Mouse (Mus musculus) erythroid progenitor cell, adult 5-6 weeks (primary cell): ENCODE results near the gene Wnt9a. TPM values are rescaled to one million over a fixed set of nuclear protein-coding genes. Genes with fewer than 3 reads are reported as not detected.

Experiments used
- ATAC-seq: replicated peaks from 2 replicates; pipeline ENCODE4 v1.8.0; 2016; ENCODE audit warnings: moderate number of reproducible peaks, mild to moderate bottlenecking, moderate TSS enrichment, inconsistent platforms; ENCODE audit not compliant: poor library complexity, low FRiP score, severe bottlenecking
- total RNA-seq, 2 experiments: library from RNA; stranded (forward) in 1 of 2; stranded (reverse) in 1 of 2; fragments of 150-400 nt in 1 of 2; fragments of 186-747, 209-891 nt in 1 of 2; gene quantifications; 2 replicates each; pipeline versions ENCODE4 v1.2.3 to v1.2.4; 2015 to 2017; ENCODE audit warnings: low replicate concordance in 2 of 2

The Wnt9a gene
- total RNA-seq, 2 experiments from 2014 or later, result not detected

DNA sequence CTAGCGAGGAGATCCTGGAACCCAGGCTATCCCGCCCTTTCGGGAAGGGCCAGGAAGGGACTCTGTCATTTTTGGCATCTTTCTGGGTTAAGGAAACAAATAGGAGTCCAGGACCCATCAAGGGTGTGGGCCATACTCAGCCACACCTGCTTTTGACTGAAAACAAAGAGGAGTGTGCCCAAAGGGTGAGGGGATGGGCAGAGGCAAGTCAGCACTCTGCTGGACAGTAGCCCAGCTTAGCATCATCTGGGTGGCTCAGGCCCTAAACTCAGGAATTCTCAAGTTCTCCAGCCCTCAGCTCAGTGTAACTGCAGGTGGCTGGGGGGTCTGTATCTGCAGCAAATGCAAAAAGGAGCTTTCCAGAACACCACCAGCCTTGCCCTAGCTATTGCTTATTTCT, 71.3 kb downstream of the Wnt9a start:
- no peak for ATAC-seq

DNA sequence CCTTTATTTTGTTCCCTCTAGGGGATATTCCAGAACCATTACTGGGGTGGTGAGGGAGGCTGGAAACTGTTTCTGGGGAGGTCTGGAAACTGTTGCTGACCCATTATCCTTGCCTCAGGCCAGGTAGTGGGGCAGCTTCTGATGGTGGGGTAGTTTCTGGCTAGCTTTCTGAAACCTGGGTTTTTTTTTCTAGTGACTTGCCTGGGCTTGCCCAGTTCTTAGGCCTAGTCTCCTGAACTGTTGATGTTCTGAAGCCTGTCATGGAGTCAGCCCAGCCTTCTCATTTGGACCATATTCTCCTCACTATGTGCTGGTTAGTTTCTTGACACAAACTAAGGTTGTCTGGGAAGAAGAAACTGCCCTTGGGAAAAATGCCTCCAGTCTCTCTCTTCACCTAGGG, 72.8 kb downstream of the Wnt9a start:
- no peak for ATAC-seq

Other genes with a start within 250 kb of the Wnt9a start
- under 0.01 and 0.42 TPM in 2 replicates for gene Obscn, start 170.5 kb upstream of the Wnt9a start, total RNA-seq (2015; ENCODE audit: low replicate concordance)
- 0.90 and 2.3 TPM in 2 replicates for gene Obscn, start 170.5 kb upstream of the Wnt9a start, total RNA-seq (2017; ENCODE audit: low replicate concordance)
- gene Iba57, start 143.2 kb upstream of the Wnt9a start, total RNA-seq (2015; ENCODE audit: low replicate concordance), result 17.2 and 33.9 TPM in 2 replicates
- 35.6 and 54.2 TPM in 2 replicates for gene Iba57, start 143.2 kb upstream of the Wnt9a start, total RNA-seq (2017; ENCODE audit: low replicate concordance)
- not detected in 2 replicates for gene Gjc2, start 123.7 kb upstream of the Wnt9a start, total RNA-seq (2015; ENCODE audit: low replicate concordance)
- not detected in 2 replicates for gene Gjc2, start 123.7 kb upstream of the Wnt9a start, total RNA-seq (2017; ENCODE audit: low replicate concordance)
- 20.5 and 24.3 TPM in 2 replicates for gene Guk1, start 114.7 kb upstream of the Wnt9a start, total RNA-seq (2015; ENCODE audit: low replicate concordance)
- gene Guk1, start 114.7 kb upstream of the Wnt9a start, total RNA-seq (2017; ENCODE audit: low replicate concordance), result 14.2 and 30.1 TPM in 2 replicates
- gene Mrpl55, start 104.4 kb upstream of the Wnt9a start, total RNA-seq (2015; ENCODE audit: low replicate concordance), result 3.4 and 8.6 TPM in 2 replicates
- gene Mrpl55, start 104.4 kb upstream of the Wnt9a start, total RNA-seq (2017; ENCODE audit: low replicate concordance), result 18.7 and 49.0 TPM in 2 replicates
- gene 2310033P09Rik, start 98.6 kb upstream of the Wnt9a start, total RNA-seq (2015; ENCODE audit: low replicate concordance), result 12.6 and 13.4 TPM in 2 replicates
- 17.5 and 20.0 TPM in 2 replicates for gene 2310033P09Rik, start 98.6 kb upstream of the Wnt9a start, total RNA-seq (2017; ENCODE audit: low replicate concordance)
- 118 and 138 TPM in 2 replicates for gene Arf1, start 78.7 kb upstream of the Wnt9a start, total RNA-seq (2015; ENCODE audit: low replicate concordance)
- gene Arf1, start 78.7 kb upstream of the Wnt9a start, total RNA-seq (2017; ENCODE audit: low replicate concordance), result 107 and 109 TPM in 2 replicates
- not detected in 2 replicates for gene Wnt3a, start 16.2 kb upstream of the Wnt9a start, total RNA-seq (2015; ENCODE audit: low replicate concordance)
- gene Wnt3a, start 16.2 kb upstream of the Wnt9a start, total RNA-seq (2017; ENCODE audit: low replicate concordance), result not detected in 2 replicates
- gene Prss38, start 68.7 kb downstream of the Wnt9a start, total RNA-seq (2015; ENCODE audit: low replicate concordance), result not detected in 2 replicates
- not detected in 2 replicates for gene Prss38, start 68.7 kb downstream of the Wnt9a start, total RNA-seq (2017; ENCODE audit: low replicate concordance)
- gene Jmjd4, start 143.1 kb downstream of the Wnt9a start, total RNA-seq (2015; ENCODE audit: low replicate concordance), result 2.5 and 3.4 TPM in 2 replicates
- gene Jmjd4, start 143.1 kb downstream of the Wnt9a start, total RNA-seq (2017; ENCODE audit: low replicate concordance), result 2.3 and 3.2 TPM in 2 replicates
- not detected in 2 replicates for gene Snap47, start 144.3 kb downstream of the Wnt9a start, total RNA-seq (2015; ENCODE audit: low replicate concordance)
- 0.13 and 6.4 TPM in 2 replicates for gene Snap47, start 144.3 kb downstream of the Wnt9a start, total RNA-seq (2017; ENCODE audit: low replicate concordance)
- gene Zfp867, start 165.5 kb downstream of the Wnt9a start, total RNA-seq (2015; ENCODE audit: low replicate concordance), result not detected in 2 replicates
- not detected in 2 replicates for gene Zfp867, start 165.5 kb downstream of the Wnt9a start, total RNA-seq (2017; ENCODE audit: low replicate concordance)
- 1.7 and 2.9 TPM in 2 replicates for gene Zkscan17, start 219.8 kb downstream of the Wnt9a start, total RNA-seq (2015; ENCODE audit: low replicate concordance)
- 3.0 and 3.7 TPM in 2 replicates for gene Zkscan17, start 219.8 kb downstream of the Wnt9a start, total RNA-seq (2017; ENCODE audit: low replicate concordance)
- 0.72 and 0.84 TPM in 2 replicates for gene Nlrp3, start 234.6 kb downstream of the Wnt9a start, total RNA-seq (2015; ENCODE audit: low replicate concordance)
- gene Nlrp3, start 234.6 kb downstream of the Wnt9a start, total RNA-seq (2017; ENCODE audit: low replicate concordance), result 0.13 and 1.3 TPM in 2 replicates